Mouse (Mus musculus): ENCODE data around the gene Hhatl. TPM values are rescaled to one million over a fixed set of nuclear protein-coding genes. Genes with fewer than 3 reads are reported as not detected.

The Hhatl gene
- polyA plus RNA-seq, 1 experiment, result 5.1 TPM

DNA sequence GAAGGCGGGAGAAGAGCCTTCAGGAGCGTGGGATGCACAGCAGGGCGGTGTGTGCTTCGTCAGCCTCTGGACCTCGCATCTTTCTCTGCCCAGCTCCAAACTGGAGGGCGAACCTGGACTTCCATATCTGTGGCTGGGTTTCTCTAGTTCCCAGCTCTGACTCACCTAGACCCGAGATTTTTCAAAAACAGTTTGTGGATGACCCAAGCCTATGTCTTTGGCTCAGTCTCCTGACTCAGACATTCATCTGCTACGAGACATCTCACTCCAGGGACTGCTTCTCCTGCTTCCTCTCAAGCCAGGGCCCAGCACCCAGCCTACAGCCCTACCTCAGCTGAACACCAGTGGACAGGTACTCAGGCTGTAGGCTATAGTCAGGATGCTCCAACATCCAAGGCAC is 7.0 kb downstream of the Hhatl start:
- Histone ChIP-seq H3K27ac (ENCODE audit: insufficient read depth, low read depth, low read length) (no peak overlapping the region), H3K36me3 (ENCODE audit: control insufficient read depth, insufficient read depth, low read length) (no peaks in the 10 kb centered on the region), H3K4me3 (ENCODE audit: low read depth, low read length) (no peak overlapping the region), H3K4me1 (ENCODE audit: control insufficient read depth, insufficient read depth, insufficient read length, low read length) (no peaks in the 10 kb centered on the region), H3K27me3 (ENCODE audit: control insufficient read depth, insufficient read depth, low read length) (no peaks in the 10 kb centered on the region)
- WGBS, result 78% methylated on average over 8 of the region's 8 CpGs
- TF ChIP-seq POLR2A (IDR thresholded peaks at IDR 0.05; ENCODE audit: low read depth, low read length) (no peak), CTCF (IDR thresholded peaks at IDR 0.05; ENCODE audit: extremely low read depth, insufficient read length, insufficient replicate concordance, low read depth, low read length) (no peak)

DNA sequence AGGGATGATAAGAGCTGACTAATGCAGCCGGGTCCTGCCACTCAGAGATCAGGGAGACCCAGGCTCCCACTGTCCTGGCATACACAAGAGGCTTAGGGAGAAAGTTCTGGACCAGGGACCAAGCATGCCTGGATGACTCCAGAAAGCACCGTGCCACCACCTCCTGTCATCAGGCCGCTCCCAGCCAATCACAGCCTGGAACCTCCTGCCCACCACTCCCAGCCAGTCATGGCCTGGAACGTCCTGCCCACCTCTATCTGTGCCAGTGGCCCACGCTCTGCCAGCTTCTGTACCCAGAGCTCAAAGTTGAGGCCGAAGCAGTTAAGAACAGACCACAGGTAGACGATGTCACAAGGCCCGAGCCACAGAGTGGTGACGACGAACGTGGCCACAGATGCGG is 7.5 kb downstream of the Hhatl start:
- TF ChIP-seq CTCF (IDR thresholded peaks at IDR 0.05; ENCODE audit: extremely low read depth, insufficient read length, insufficient replicate concordance, low read depth, low read length) (no peak), POLR2A (IDR thresholded peaks at IDR 0.05; ENCODE audit: low read depth, low read length) (no peak)
- WGBS, result 73% methylated on average over 12 of the region's 12 CpGs

DNA sequence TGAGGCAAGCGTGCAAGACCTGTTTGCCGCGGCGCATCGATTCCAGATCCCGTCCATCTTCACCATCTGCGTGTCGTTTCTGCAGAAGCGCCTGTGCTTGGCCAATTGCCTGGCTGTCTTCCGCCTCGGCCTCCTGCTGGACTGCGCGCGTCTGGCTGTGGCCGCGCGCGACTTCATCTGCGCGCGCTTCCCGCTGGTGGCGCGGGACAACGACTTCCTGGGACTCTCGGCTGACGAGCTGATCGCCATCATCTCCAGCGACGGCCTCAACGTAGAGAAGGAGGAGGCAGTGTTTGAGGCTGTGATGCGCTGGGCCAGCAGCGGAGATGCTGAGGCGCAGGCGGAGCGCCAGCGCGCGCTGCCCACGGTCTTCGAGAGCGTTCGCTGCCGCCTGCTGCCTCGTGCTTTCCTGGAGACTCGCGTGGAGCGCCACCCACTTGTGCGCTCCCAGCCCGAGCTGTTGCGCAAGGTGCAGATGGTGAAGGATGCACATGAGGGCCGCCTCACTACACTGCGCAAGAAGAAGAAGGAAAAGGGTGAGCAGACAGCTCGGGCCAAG is 14.2 kb downstream of the Hhatl start:
- peak overlapping the region; percentile 9 for H3K4me3 ChIP-seq (ENCODE audit: low read depth, low read length)
- 0 out of 2 replicates have a peak, but pooled peaks cover 2% of the 10 kb centered on the region for H3K4me1 ChIP-seq (ENCODE audit: control insufficient read depth, insufficient read depth, insufficient read length, low read length)
- WGBS, result 10% methylated on average over 54 of the region's 54 CpGs
- H3K36me3 ChIP-seq (ENCODE audit: control insufficient read depth, insufficient read depth, low read length), result no peaks in the 10 kb centered on the region
- no peak overlapping the region for H3K27ac ChIP-seq (ENCODE audit: insufficient read depth, low read depth, low read length)
- no peak for TF ChIP-seq CTCF (IDR thresholded peaks at IDR 0.05; ENCODE audit: extremely low read depth, insufficient read length, insufficient replicate concordance, low read depth, low read length)
- peaks cover 5% of the 10 kb centered on the region; the same call in 1 of the 2 replicates for H3K27me3 ChIP-seq (ENCODE audit: control insufficient read depth, insufficient read depth, low read length)

More for the DNA sequence above, 7.5 kb downstream of the Hhatl start:
- no peaks in the 10 kb centered on the region for H3K4me1 ChIP-seq (ENCODE audit: control insufficient read depth, insufficient read depth, insufficient read length, low read length)
- H3K27me3 ChIP-seq (ENCODE audit: control insufficient read depth, insufficient read depth, low read length), result no peaks in the 10 kb centered on the region
- no peak overlapping the region for H3K27ac ChIP-seq (ENCODE audit: insufficient read depth, low read depth, low read length)
- no peak overlapping the region for H3K4me3 ChIP-seq (ENCODE audit: low read depth, low read length)
- no peaks in the 10 kb centered on the region for H3K36me3 ChIP-seq (ENCODE audit: control insufficient read depth, insufficient read depth, low read length)

DNA sequence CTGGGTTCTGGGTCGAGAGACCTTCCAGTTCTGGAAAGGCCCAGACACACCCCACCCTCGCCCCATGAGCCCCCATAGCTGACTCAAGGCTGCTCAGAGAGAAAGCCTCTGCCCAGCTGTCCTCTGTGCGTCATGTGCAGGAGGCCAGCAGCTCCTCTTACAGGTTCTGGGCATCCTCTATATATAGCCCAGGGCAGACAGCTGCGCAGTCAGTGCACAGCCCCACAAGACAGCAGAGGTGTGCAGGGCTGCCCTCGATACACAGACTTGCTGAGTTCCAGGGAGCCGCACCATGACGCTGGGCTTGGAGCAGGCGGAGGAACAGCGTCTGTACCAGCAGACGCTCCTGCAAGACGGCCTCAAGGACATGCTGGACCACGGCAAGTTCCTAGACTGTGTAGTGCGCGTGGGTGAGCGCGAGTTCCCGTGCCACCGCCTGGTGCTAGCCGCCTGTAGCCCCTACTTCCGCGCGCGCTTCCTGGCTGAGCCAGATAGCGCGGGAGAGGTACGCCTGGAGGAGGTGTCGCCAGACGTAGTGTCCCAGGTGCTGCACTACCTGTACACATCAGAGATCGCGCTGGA is 14.7 kb downstream of the Hhatl start, which contains the start of gene Klhl40:
Gene Klhl40 (plus strand): TSS at position 124 of the 582 bp plus-strand sequence.
- Histone ChIP-seq H3K36me3 (ENCODE audit: control insufficient read depth, insufficient read depth, low read length) (no peaks in the 10 kb centered on the region), H3K4me1 (ENCODE audit: control insufficient read depth, insufficient read depth, insufficient read length, low read length) (0 out of 2 replicates have a peak, but pooled peaks cover 2% of the 10 kb centered on the region), H3K27ac (ENCODE audit: insufficient read depth, low read depth, low read length) (no peak within 1 kb of the TSS), H3K4me3 (ENCODE audit: low read depth, low read length) (peak within 1 kb of the TSS; percentile 9), H3K27me3 (ENCODE audit: control insufficient read depth, insufficient read depth, low read length) (peaks cover 5% of the 10 kb centered on the region; the same call in 1 of the 2 replicates)
- 14% methylated on average over 30 of the region's 30 CpGs for WGBS
- TF ChIP-seq POLR2A (IDR thresholded peaks at IDR 0.05; ENCODE audit: low read depth, low read length) (no peak), CTCF (IDR thresholded peaks at IDR 0.05; ENCODE audit: extremely low read depth, insufficient read length, insufficient replicate concordance, low read depth, low read length) (no peak)

DNA sequence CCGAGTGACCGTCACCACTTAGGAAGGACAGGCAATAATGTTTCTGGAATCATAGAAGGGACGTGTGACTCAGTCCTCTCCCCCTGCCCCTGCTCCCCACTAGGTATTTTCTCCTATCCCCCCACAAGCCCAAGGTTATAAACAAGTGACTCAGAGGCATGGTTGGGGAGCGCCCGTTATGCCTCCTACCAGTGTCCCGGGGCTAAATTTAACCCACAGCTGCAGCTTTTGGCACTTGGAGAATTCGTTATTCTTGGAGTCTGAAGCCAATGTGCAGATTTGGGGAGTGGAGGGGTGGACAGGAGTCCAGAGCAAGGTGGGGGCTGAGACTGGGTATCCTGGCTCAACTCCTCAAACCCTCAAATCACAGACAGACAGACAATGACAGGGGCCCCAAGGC is 15.8 kb downstream of the Hhatl start:
- 74% methylated on average over 7 of the region's 7 CpGs for WGBS
- Histone ChIP-seq H3K27ac (ENCODE audit: insufficient read depth, low read depth, low read length) (no peak overlapping the region), H3K4me1 (ENCODE audit: control insufficient read depth, insufficient read depth, insufficient read length, low read length) (0 out of 2 replicates have a peak, but pooled peaks cover 2% of the 10 kb centered on the region), H3K36me3 (ENCODE audit: control insufficient read depth, insufficient read depth, low read length) (no peaks in the 10 kb centered on the region), H3K4me3 (ENCODE audit: low read depth, low read length) (no peak overlapping the region), H3K27me3 (ENCODE audit: control insufficient read depth, insufficient read depth, low read length) (peaks cover 5% of the 10 kb centered on the region; the same call in 1 of the 2 replicates)
- TF ChIP-seq POLR2A (IDR thresholded peaks at IDR 0.05; ENCODE audit: low read depth, low read length), result no peak
- no peak for TF ChIP-seq CTCF (IDR thresholded peaks at IDR 0.05; ENCODE audit: extremely low read depth, insufficient read length, insufficient replicate concordance, low read depth, low read length)

DNA sequence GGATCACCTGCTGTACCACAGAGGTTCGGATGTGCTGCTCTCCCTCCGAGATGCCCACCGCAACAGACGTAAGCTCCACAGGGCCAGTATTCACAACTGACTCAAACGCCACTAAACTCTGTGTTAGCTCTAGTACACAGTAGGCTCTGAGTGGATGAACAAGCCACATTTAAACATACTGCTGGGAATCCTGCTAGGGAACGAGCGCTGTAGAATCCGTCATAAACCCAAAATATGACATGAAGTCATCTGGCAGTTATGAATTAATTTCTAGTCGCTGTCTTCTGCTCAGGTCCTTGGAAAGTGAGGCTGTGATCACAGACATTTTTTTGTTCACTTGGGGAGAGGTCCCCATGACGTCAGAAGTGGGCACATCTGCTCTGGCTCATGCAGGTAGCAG is 16.4 kb downstream of the Hhatl start:
- no peak overlapping the region for H3K4me3 ChIP-seq (ENCODE audit: low read depth, low read length)
- 78% methylated on average over 10 of the region's 10 CpGs for WGBS
- TF ChIP-seq POLR2A (IDR thresholded peaks at IDR 0.05; ENCODE audit: low read depth, low read length) (no peak), CTCF (IDR thresholded peaks at IDR 0.05; ENCODE audit: extremely low read depth, insufficient read length, insufficient replicate concordance, low read depth, low read length) (no peak)
- H3K27ac ChIP-seq (ENCODE audit: insufficient read depth, low read depth, low read length), result no peak overlapping the region
- no peaks in the 10 kb centered on the region for H3K36me3 ChIP-seq (ENCODE audit: control insufficient read depth, insufficient read depth, low read length)
- peaks cover 5% of the 10 kb centered on the region; the same call in 1 of the 2 replicates for H3K27me3 ChIP-seq (ENCODE audit: control insufficient read depth, insufficient read depth, low read length)
- 0 out of 2 replicates have a peak, but pooled peaks cover 2% of the 10 kb centered on the region for H3K4me1 ChIP-seq (ENCODE audit: control insufficient read depth, insufficient read depth, insufficient read length, low read length)

DNA sequence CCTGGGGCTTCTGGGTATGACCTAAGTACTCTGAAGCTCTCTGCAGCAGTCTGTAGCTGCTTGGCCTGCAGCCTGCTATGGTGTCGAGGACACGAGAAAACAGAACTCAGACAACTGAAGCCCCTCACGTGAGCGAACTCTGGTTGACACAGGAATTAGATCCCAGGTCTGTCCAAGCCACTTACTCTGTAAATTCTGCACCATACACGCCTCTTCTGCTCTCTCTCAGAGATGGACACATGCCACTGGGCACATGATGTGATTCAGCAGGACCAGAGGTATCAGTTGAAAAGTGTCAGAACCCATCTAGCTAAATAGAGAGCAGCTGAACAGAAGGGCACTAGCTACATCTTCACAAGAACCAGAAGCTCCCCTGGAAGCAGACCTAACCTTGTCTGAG is 19.9 kb downstream of the Hhatl start:
- 58% methylated on average over 5 of the region's 5 CpGs for WGBS
- Histone ChIP-seq H3K36me3 (ENCODE audit: control insufficient read depth, insufficient read depth, low read length) (no peaks in the 10 kb centered on the region), H3K4me1 (ENCODE audit: control insufficient read depth, insufficient read depth, insufficient read length, low read length) (no peaks in the 10 kb centered on the region), H3K4me3 (ENCODE audit: low read depth, low read length) (no peak overlapping the region), H3K27ac (ENCODE audit: insufficient read depth, low read depth, low read length) (no peak overlapping the region), H3K27me3 (ENCODE audit: control insufficient read depth, insufficient read depth, low read length) (no peaks in the 10 kb centered on the region; the same call in 1 of the 2 replicates)
- TF ChIP-seq POLR2A (IDR thresholded peaks at IDR 0.05; ENCODE audit: low read depth, low read length) (no peak), CTCF (IDR thresholded peaks at IDR 0.05; ENCODE audit: extremely low read depth, insufficient read length, insufficient replicate concordance, low read depth, low read length) (no peak)

All from small intestine, adult 2 months (tissue).